Mouse (Mus musculus) kidney, postnatal 14 days (tissue): ENCODE results near the gene Anxa4.

ENCODE experiments used
- DNase-seq: peaks from one replicate; pipeline ENCODE4 v3.0.0; 2022; ENCODE audit warnings: mixed read lengths

Anxa4 gene

DNA sequence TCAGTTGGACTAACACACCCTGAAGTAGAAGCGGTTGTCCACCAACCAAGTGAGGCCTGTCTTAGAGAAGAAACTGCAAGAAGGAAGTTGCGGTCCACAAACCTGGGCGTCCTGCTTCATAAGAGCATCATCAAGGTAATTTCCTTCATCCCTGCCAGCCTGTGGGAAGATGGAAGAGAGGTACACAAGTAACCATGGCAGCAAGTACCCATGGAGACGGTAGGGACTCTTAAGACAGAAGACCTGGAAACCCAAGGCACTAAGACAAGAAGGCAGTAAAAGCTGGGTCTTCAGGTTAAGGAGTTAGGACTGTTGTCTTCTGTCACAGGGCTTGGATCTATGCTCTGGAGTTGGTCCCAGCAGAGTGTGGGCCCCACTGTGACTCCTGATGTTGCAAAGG, 42.4 kb downstream of the Anxa4 start:
- no peak for DNase-seq

DNA sequence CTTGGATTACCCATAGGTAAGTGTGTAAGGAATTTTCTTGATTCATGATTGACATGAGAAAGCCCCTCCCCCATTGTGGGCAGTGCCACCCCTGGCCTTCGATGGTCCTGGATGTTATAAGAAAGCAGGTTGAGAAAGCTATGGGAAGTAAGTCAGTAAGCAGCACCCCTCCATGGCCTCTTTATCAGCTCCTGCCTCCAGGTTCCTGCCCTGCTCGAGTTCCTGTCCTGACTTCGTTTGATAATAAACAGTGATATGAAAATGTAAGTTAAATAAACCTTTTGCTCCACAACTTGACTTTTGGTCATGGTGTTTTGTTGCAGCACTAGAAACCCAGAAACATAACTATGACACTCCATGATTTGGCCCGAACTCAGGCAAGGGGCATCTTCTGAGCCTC, 43.6 kb downstream of the Anxa4 start:
- DNase-seq: no peak

- DNase-seq: peak; percentile 48
Observed at GRCm38 (mm10) chr6:86747171-86747570, 46.2 kb downstream of the Anxa4 start.

GRCm38 (mm10) chr6:86740652-86741051, 52.7 kb downstream of the Anxa4 start:
- DNase-seq: no peak

GRCm38 (mm10) chr6:86736830-86737229, 56.6 kb downstream of the Anxa4 start:
- no peak for DNase-seq

DNA sequence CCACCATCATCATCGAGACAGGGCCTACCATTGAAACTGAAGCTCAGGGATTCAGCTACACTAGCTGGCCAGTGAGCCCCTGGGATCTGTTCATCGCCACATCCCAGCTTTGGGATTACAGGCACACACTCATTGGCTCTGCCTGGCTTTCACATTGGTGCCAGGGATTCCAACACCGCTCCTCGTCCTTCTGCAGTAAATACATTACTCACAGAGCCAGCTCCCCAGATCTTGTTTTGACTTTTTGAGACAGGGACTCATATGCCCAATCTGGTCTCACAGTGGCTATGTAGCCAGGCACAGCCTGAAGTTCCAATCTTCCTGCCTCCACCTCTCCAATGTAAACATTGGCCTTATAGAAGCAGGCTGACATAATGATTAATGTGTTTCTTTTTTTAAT, 57.1 kb downstream of the Anxa4 start:
- DNase-seq: no peak

- DNase-seq: peak; percentile 95
Observed at GRCm38 (mm10) chr6:86733183-86733876, 60.1 kb downstream of the Anxa4 start, which contains the start of gene Gmcl1. TSS of gene Gmcl1 (minus strand) at chr6:86733383.

DNA sequence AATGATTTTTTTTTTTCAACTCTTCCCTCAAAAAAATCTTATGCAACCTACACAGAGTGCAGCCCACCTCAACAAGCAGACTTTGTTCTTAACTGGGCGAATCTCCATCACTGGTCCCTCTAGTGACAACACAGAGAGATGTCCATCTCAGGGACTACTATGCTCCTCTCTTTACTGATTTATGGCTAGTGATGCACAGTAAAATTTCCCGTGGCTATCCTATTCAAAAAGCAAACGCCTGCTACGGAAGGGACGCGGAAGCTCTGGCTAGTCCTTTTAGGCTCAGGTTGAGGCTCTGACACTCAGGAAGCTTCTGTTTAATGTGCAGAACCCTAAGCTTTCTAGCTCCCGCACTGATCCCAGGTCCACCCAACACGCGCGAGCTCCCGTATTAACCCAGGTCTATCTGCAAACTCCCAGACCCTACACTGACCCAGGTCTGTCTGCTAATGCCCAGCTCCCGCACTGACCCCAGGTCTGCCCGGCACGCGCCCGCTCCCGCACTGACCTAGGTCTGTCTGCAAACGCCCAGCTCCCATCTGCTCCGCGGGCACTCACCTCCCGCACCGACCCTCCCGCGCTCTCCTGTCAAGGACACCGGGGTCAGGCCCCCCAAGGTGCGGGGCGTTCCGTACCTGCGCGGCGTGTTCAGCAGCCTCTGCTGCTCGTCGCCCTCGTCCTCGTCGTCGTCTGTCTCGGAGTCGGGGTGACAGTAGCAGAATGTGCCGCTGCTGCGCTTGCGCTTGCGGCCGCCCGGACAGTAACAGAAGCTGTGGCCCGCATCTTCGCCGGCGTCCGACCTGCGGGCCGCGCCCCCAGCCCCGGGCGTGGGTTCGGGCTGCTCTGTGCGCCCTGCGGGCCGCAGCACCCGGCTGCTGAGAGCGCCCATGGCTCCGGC, 60.9 kb downstream of the Anxa4 start:
- DNase-seq: peak; percentile 3

GRCm38 (mm10) chr6:86728711-86729110, 64.7 kb downstream of the Anxa4 start:
- no peak for DNase-seq

DNA sequence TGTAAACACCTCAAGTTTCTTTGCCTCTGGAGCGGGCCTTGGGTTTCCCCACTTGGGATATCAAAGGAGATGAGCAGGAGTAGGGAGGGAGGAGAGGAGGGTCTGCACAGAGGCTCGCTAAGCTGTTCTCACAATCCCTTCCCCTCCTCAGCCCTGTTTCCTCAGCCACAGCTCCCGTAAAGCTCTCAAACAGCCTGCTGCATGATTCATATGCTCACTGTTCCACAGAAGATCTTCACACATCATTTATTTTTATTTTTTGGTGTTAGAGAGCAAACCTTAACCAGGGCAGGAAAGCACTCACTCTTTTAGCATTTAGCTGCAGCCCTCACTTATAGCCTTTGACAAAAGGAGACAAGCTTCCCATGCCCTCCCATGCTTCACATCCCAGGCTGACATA, 71.4 kb downstream of the Anxa4 start:
- no peak for DNase-seq

DNA sequence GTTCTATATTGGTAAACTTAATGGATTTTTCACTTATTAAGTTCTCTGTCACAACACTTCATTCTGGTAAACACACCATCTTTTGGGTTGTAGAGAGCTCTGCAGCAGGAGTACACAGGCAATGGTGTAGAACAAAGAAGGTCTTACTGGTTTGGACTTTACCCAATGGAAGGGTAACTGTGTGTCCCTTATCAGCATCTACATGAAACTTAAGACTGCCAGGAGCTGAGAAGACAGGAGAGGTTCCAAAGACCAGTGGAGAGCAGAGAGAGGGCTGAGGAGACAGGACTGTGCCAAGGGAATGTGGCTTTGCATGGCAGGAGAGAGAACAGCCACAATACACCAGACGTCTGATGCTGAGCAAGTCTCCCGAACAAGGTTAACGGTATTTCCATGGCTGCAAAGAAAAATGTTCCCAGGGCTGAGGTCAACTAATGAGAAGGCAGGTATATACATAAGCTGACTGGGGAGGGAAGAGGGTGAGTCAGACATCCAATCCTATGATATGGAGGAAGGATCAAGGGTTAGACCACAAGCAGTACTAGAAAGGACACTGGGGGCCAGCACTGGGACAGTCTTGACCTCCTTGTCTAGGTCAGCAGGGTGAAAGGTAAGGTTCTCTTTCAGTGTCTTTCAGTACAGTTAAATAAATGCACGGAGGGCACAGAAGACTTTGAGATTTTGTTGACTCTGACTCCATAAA, 85.2 kb downstream of the Anxa4 start:
- DNase-seq: no peak

GRCm38 (mm10) chr6:86702577-86702976, 90.8 kb downstream of the Anxa4 start:
- DNase-seq: no peak

GRCm38 (mm10) chr6:86697903-86698302, 95.5 kb downstream of the Anxa4 start:
- no peak for DNase-seq

DNA sequence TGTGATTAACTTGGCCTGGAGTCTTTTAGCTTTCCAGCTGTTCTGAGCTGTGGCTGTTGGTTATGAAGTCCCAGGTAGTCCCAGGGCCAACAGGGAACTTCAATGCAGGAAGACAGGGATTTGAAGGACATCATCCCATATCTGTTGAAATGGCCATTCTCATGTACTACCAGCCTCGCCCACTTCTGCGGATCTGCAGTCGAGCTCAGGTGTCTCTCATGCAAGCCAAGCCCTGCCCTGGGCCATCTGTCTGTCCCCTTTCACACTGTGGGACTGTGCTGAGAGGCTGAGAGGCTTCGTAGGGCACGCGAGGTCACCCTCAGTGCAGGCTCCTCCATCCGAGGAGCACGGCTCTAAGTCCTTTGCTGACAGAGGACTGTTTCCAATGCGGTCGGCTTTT, 97.2 kb downstream of the Anxa4 start:
- no peak for DNase-seq

DNA sequence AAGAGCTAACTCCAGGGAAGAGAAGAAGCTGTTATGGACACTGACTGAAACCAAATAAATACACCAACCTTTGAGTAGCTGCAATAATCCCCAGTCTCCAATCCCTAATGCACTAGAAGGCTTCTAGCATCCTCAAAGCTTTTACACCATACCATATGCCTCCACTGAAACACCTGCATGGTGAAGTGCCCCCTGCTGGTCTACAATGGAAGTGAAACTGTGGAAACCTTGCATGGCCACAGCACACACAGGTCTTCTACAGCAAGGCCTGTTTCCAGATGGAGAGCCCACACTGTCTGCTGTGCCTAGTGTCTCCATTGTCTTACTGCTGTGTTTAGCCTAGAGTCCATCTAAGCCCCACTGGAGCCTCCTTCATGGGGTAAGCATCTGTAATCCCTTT, 98.9 kb downstream of the Anxa4 start:
- peak; percentile 56 for DNase-seq

- DNase-seq: no peak
Observed at GRCm38 (mm10) chr6:86689671-86690070, 103.7 kb downstream of the Anxa4 start.

GRCm38 (mm10) chr6:86686971-86687370, 106.4 kb downstream of the Anxa4 start:
- DNase-seq: no peak
